Mouse (Mus musculus): Measurements from ENCODE around the gene Cwc27.

The Cwc27 gene

GRCm38 (mm10) chr13:104816635-104817571, at the start of gene Cwc27:
Gene Cwc27 (minus strand): TSS chr13:104817142.
- in situ Hi-C loops (cut with MboI; ENCODE audit: unreplicated experiment in 2 of 2) = loop anchor here in 1 of 2 experiments (10.0 to 25.0 kb wide), 2 partner anchors 558 to 1895 kb away; no protein-coding TSS in a partner anchor

GRCm38 (mm10) chr13:104866726-104867125, 49.8 kb upstream of the Cwc27 start:
- in situ Hi-C loops (cut with MboI; ENCODE audit: unreplicated experiment in 2 of 2) = no loop called here

- in situ Hi-C loops (cut with MboI; ENCODE audit: unreplicated experiment in 2 of 2) = no loop called here
Observed at GRCm38 (mm10) chr13:104863127-104863979, 46.4 kb upstream of the Cwc27 start, which contains the start of gene Shisal2b. Gene Shisal2b (minus strand): TSS chr13:104863893.

- in situ Hi-C loops (cut with MboI; ENCODE audit: unreplicated experiment in 2 of 2) = no loop called here
Observed at GRCm38 (mm10) chr13:104853645-104854044, 36.7 kb upstream of the Cwc27 start.

GRCm38 (mm10) chr13:104843295-104844089, 26.6 kb upstream of the Cwc27 start:
- in situ Hi-C loops (cut with MboI; ENCODE audit: unreplicated experiment in 2 of 2) = no loop called here

GRCm38 (mm10) chr13:104841937-104842336, 25.0 kb upstream of the Cwc27 start:
- in situ Hi-C loops (cut with MboI; ENCODE audit: unreplicated experiment in 2 of 2) = no loop called here

GRCm38 (mm10) chr13:104837628-104838027, 20.7 kb upstream of the Cwc27 start:
- in situ Hi-C loops (cut with MboI; ENCODE audit: unreplicated experiment in 2 of 2) = no loop called here

- in situ Hi-C loops (cut with MboI; ENCODE audit: unreplicated experiment in 2 of 2) = no loop called here
Observed at GRCm38 (mm10) chr13:104832811-104833210, 15.9 kb upstream of the Cwc27 start.

- in situ Hi-C loops (cut with MboI; ENCODE audit: unreplicated experiment in 2 of 2) = no loop called here
Observed at GRCm38 (mm10) chr13:104825470-104825869, 8.5 kb upstream of the Cwc27 start.

GRCm38 (mm10) chr13:104822411-104822838, 5.5 kb upstream of the Cwc27 start:
- in situ Hi-C loops (cut with MboI; ENCODE audit: unreplicated experiment in 2 of 2) = loop anchor here in 1 of 2 experiments (25.0 kb wide), 1 partner anchor 1890 kb away; no protein-coding TSS in a partner anchor

GRCm38 (mm10) chr13:104821908-104822307, 5.0 kb upstream of the Cwc27 start:
- in situ Hi-C loops (cut with MboI; ENCODE audit: unreplicated experiment in 2 of 2) = loop anchor here in 1 of 2 experiments (25.0 kb wide), 1 partner anchor 1890 kb away; no protein-coding TSS in a partner anchor

- in situ Hi-C loops (cut with MboI; ENCODE audit: unreplicated experiment in 2 of 2) = loop anchor here in 1 of 2 experiments (25.0 kb wide), 1 partner anchor 1891 kb away; no protein-coding TSS in a partner anchor
Observed at GRCm38 (mm10) chr13:104821192-104821591, 4.2 kb upstream of the Cwc27 start.

- in situ Hi-C loops (cut with MboI; ENCODE audit: unreplicated experiment in 2 of 2) = loop anchor here in 1 of 2 experiments (10.0 to 25.0 kb wide), 2 partner anchors 557 to 1895 kb away; no protein-coding TSS in a partner anchor
Observed at GRCm38 (mm10) chr13:104817696-104818095, 754 bp upstream of the Cwc27 start.

- in situ Hi-C loops (cut with MboI; ENCODE audit: unreplicated experiment in 2 of 2) = loop anchor here in 1 of 2 experiments (10.0 to 25.0 kb wide), 2 partner anchors 559 to 1896 kb away; no protein-coding TSS in a partner anchor
Observed at GRCm38 (mm10) chr13:104816270-104816634, 690 bp downstream of the Cwc27 start.

GRCm38 (mm10) chr13:104805681-104806080, 11.3 kb downstream of the Cwc27 start:
- in situ Hi-C loops (cut with MboI; ENCODE audit: unreplicated experiment in 2 of 2) = loop anchor here (5.0 to 25.0 kb wide), 2 partner anchors 132 to 1907 kb away; no protein-coding TSS in a partner anchor

- in situ Hi-C loops (cut with MboI; ENCODE audit: unreplicated experiment in 2 of 2) = loop anchor here (25.0 kb wide), 2 partner anchors 662 to 1913 kb away; no protein-coding TSS in a partner anchor
Observed at GRCm38 (mm10) chr13:104799566-104800182, 17.3 kb downstream of the Cwc27 start.

GRCm38 (mm10) chr13:104799067-104799466, 17.9 kb downstream of the Cwc27 start:
- in situ Hi-C loops (cut with MboI; ENCODE audit: unreplicated experiment in 2 of 2) = loop anchor here in 1 of 2 experiments (25.0 kb wide), 1 partner anchor 662 kb away; no protein-coding TSS in a partner anchor

GRCm38 (mm10) chr13:104794421-104794820, 22.5 kb downstream of the Cwc27 start:
- in situ Hi-C loops (cut with MboI; ENCODE audit: unreplicated experiment in 2 of 2) = loop anchor here in 1 of 2 experiments (25.0 kb wide), 1 partner anchor 657 kb away; no protein-coding TSS in a partner anchor

GRCm38 (mm10) chr13:104792184-104792583, 24.8 kb downstream of the Cwc27 start, which contains the start of gene Srek1ip1:
Gene Srek1ip1 (plus strand): TSS chr13:104792484.
- in situ Hi-C loops (cut with MboI; ENCODE audit: unreplicated experiment in 2 of 2) = loop anchor here in 1 of 2 experiments (25.0 kb wide), 1 partner anchor 655 kb away; no protein-coding TSS in a partner anchor
